Mouse (Mus musculus) kidney, adult 2 months (tissue): Measurements from ENCODE around the gene Hoxc13. TPM values are rescaled to one million over a fixed set of nuclear protein-coding genes. Genes with fewer than 3 reads are reported as not detected.

Experiments used
- DNase-seq: peaks from one replicate; pipeline ENCODE4 v3.0.0; 2021
- H3K27ac ChIP-seq: fragments of 200-500 bp; 2 replicates; pipeline ENCODE4 v1.5.1; 2012; ENCODE audit warnings: low read depth, low read length, control low read depth, inconsistent platforms; ENCODE audit not compliant: insufficient read depth
- H3K27me3 ChIP-seq: fragments of 200-500 bp; replicated peaks from 2 replicates; pipeline ENCODE4 v1.6.1; 2012; ENCODE audit warnings: mild to moderate bottlenecking, moderate library complexity, low read length, inconsistent platforms; ENCODE audit not compliant: control insufficient read depth, insufficient read depth
- H3K36me3 ChIP-seq: fragments of 200-500 bp; 2 replicates; pipeline ENCODE4 v1.6.1; 2012; ENCODE audit warnings: mild to moderate bottlenecking, moderate library complexity, low read length, inconsistent platforms; ENCODE audit not compliant: control insufficient read depth, insufficient read depth
- H3K4me1 ChIP-seq: fragments of 200-500 bp; 2 replicates; pipeline ENCODE4 v1.6.1; 2011; ENCODE audit warnings: low read length; ENCODE audit not compliant: control insufficient read depth, insufficient read depth
- H3K4me3 ChIP-seq: fragments of 200-500 bp; 2 replicates; pipeline ENCODE4 v1.5.1; 2011; ENCODE audit warnings: mild to moderate bottlenecking, low read depth, low read length, control low read depth; ENCODE audit not compliant: insufficient read depth
- CTCF ChIP-seq: fragments of 200-500 bp; conservative IDR thresholded peaks from 2 replicates; pipeline ENCODE4 v1.5.1; 2011; ENCODE audit warnings: low read depth, mild to moderate bottlenecking, control low read depth, low read length, moderate library complexity, mixed read lengths; ENCODE audit not compliant: insufficient read depth, insufficient read length
- POLR2A ChIP-seq: fragments of 200-500 bp; IDR thresholded peaks from one replicate; pipeline ENCODE4 v1.6.1; 2011; ENCODE audit warnings: low read depth, low read length, control low read depth
- WGBS: fragments of 180-500 bp; shearing (Covaris S2); methylation state at CpG from one replicate; pipeline ENCODE4 v1.1.7; 2018; 5-methylcytosine and 5-hydroxymethylcytosine counted together
- polyA plus RNA-seq: library from polyadenylated mRNA; depleted of rRNA; stranded (reverse); fragments of >200 nt; gene quantifications from 2 replicates; pipeline ENCODE4 v1.2.3, GENCODE M21; 2012

Gene Hoxc13
- polyA plus RNA-seq, 1 experiment = not detected

DNA sequence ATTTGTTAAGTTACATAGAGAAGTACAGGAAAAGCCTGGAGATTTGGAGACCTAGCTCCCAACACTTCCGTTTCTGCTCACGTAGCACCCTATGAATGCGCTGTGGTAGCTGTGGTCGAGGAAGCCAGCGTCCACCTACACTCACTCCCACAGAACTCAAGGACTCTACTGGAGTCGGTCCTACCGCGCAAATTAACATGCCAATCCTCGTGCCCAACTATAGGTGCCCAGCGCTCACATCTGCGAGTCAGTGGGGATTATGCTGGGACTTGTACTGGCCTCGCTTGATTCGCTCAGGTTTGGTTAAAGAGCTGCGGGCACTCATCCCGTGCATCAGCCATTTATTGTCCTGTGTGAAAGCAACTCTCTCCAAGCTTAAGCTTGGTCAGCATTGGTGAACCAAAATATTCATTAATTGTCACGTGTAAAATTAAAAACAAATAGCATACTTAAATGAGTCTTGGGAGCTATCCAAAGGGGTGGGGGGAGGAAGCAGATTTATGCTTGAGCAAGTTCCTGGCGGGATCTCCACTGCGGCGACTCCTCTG, 7.8 kb upstream of the Hoxc13 start:
- Histone ChIP-seq H3K27me3 (peaks cover 10% of the 10 kb centered on the region), H3K27ac (no peak overlapping the region), H3K4me1 (no peaks in the 10 kb centered on the region), H3K36me3 (no peaks in the 10 kb centered on the region), H3K4me3 (no peak overlapping the region)
- 3% methylated on average over 19 of the region's 19 CpGs for WGBS
- no peak for DNase-seq
- TF ChIP-seq POLR2A (no peak), CTCF (no peak)

DNA sequence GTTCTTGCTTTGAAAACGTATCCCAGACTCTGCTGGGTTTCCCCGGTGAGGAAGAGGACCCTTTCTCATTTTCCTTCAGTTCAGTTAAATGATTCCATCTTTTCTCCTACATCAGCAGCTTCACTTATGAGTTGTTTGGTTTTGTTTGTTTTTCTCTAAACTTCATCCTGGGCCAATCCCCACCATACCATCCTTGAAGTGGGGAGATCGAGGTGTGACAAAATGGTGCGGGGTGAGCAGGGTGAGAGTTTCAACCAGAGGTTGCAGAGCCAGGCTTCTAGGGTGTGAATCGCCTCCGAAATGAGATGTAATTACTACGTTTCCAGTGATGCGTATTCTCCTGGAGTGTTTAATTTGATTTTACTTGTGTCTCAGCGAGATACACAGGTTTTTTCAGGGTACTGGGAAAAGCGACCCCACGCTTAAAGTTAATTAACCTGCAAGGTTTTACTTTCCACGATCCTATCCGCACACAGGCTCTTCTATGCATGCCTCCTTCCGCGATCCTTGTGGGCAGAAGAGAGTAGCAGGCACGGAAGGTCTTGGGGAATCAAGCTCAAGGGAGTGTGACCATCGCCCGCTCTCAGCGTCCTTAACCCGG, 2.8 kb upstream of the Hoxc13 start:
- 6% methylated on average over 20 of the region's 20 CpGs for WGBS
- TF ChIP-seq POLR2A (no peak), CTCF (no peak)
- Histone ChIP-seq H3K27ac (no peak overlapping the region), H3K36me3 (no peaks in the 10 kb centered on the region), H3K4me1 (no peaks in the 10 kb centered on the region), H3K27me3 (peaks cover 26% of the 10 kb centered on the region), H3K4me3 (no peak overlapping the region)
- DNase-seq = no peak

DNA sequence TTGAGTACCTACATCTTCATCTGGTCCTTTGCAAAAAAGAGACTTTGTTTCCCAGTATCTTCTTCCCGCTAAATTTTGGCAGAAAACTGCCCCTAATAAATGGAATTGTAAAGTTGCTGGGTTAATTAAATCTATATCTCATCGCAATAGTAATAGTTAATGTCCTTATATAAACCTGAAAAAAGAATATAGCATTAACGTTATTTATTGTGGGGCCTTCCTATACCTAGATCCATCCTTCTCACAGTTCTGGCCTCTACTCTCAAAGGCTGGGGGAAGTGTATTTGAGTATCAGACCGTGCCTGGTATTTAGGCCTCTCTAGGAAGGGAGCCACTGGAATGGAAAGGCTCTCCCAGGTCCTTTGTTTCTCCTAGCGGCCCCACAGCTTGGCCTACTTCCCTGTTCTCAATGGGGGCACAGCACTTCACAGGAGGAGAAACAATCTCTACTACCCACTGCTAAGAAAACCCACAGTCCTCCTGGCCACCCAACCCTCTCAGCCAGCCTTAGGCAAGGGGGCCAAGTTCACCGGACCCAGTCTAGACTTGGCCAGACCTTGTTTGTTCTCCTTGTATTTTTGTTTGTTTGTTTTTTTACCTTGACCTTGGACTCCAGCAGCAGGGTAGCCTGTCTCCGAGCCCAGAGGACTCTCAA, 2.2 kb upstream of the Hoxc13 start:
- Histone ChIP-seq H3K4me1 (no peaks in the 10 kb centered on the region), H3K4me3 (no peak overlapping the region), H3K36me3 (no peaks in the 10 kb centered on the region), H3K27me3 (peaks cover 26% of the 10 kb centered on the region), H3K27ac (no peak overlapping the region)
- DNase-seq = no peak
- TF ChIP-seq CTCF = no peak
- no peak for TF ChIP-seq POLR2A
- WGBS = 4% methylated on average over 7 of the region's 7 CpGs

- no peak for DNase-seq
- TF ChIP-seq CTCF (no peak), POLR2A (no peak)
- Histone ChIP-seq H3K27ac (no peak overlapping the region), H3K36me3 (no peaks in the 10 kb centered on the region), H3K27me3 (peaks cover 26% of the 10 kb centered on the region), H3K4me3 (no peak overlapping the region), H3K4me1 (no peaks in the 10 kb centered on the region)
- 8% methylated on average over 12 of the region's 12 CpGs for WGBS
These were observed 1.3 kb upstream of the Hoxc13 start for GRCm38 (mm10) chr15:102919336-102920180.

DNA sequence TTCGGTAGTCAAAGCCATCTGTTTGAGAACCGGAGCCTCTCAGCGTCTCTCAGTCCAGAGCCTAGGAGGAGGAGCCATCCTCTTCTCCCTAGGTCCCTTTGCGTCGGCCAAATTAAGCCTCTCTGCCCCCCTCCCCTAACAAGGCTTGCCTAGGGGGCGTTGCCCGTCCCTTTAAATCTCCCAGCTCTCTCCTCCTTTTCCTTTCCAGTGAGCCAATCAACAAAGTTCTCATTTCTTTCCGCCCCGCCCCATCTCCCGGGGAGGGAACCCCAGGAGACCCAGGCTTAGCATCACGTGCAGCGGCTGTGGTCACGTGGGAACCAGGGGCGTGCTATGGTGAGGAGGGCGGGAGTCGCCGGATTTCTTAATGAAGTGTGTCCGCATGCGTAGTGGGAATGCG, 284 bp upstream of the Hoxc13 start:
- no peaks in the 10 kb centered on the region for H3K36me3 ChIP-seq
- no peak overlapping the region for H3K4me3 ChIP-seq
- TF ChIP-seq CTCF = no peak
- no peaks in the 10 kb centered on the region for H3K4me1 ChIP-seq
- peaks cover 26% of the 10 kb centered on the region for H3K27me3 ChIP-seq
- DNase-seq = peak; percentile 59
- WGBS = 2% methylated on average over 20 of the region's 20 CpGs
- no peak overlapping the region for H3K27ac ChIP-seq

GRCm38 (mm10) chr15:102922012-102922362, 1.1 kb downstream of the Hoxc13 start:
- DNase-seq = no peak
- Histone ChIP-seq H3K36me3 (no peaks in the 10 kb centered on the region), H3K27me3 (peaks cover 25% of the 10 kb centered on the region), H3K4me3 (no peak overlapping the region), H3K4me1 (no peaks in the 10 kb centered on the region), H3K27ac (no peak overlapping the region)
- 1% methylated on average over 24 of the region's 24 CpGs for WGBS
- TF ChIP-seq CTCF (no peak), POLR2A (no peak)

- Histone ChIP-seq H3K4me1 (no peaks in the 10 kb centered on the region), H3K36me3 (no peaks in the 10 kb centered on the region), H3K27ac (no peak overlapping the region), H3K4me3 (no peak overlapping the region), H3K27me3 (peaks cover 27% of the 10 kb centered on the region)
- no peak for DNase-seq
- no peak for TF ChIP-seq CTCF
- TF ChIP-seq POLR2A = no peak
- 37% methylated on average over 6 of the region's 6 CpGs for WGBS
These were observed 2.0 kb downstream of the Hoxc13 start for GRCm38 (mm10) chr15:102922636-102923500.
